Mouse (Mus musculus) G1E-ER4 (cell line): ENCODE results near the gene Abhd13. TPM values are rescaled to one million over a fixed set of nuclear protein-coding genes. Genes with fewer than 3 reads are reported as not detected.

Source experiments
- GATA1 ChIP-seq: IDR thresholded peaks from one replicate; pipeline ENCODE4 v1.8.0; 2012; ENCODE audit warnings: low read length, inconsistent platforms
- polyA plus RNA-seq: library from polyadenylated mRNA; stranded (reverse); fragments of >175 nt; gene quantifications from 2 replicates; pipeline ENCODE4 v1.2.3, GENCODE M21; 2012

The Abhd13 gene
- polyA plus RNA-seq = 0.99 and 1.5 TPM in 2 replicates

- TF ChIP-seq GATA1 = no peak
These were observed at the start of gene Abhd13, which contains the start of gene Lig4 for GRCm38 (mm10) chr8:9977573-9978314. Gene Abhd13, plus strand, starts transcription at chr8:9977707. Gene Lig4, minus strand, starts transcription at chr8:9977686.

- no peak for TF ChIP-seq GATA1
These were observed 47.6 kb upstream of the Abhd13 start for GRCm38 (mm10) chr8:9929746-9930445.

GRCm38 (mm10) chr8:9932711-9933110 lies 44.8 kb upstream of the Abhd13 start:
- TF ChIP-seq GATA1 = no peak

GRCm38 (mm10) chr8:9934891-9935565 lies 42.5 kb upstream of the Abhd13 start:
- no peak for TF ChIP-seq GATA1

GRCm38 (mm10) chr8:9935574-9935973 lies 41.9 kb upstream of the Abhd13 start:
- TF ChIP-seq GATA1 = no peak

- TF ChIP-seq GATA1 = no peak
These were observed 28.2 kb upstream of the Abhd13 start for GRCm38 (mm10) chr8:9949134-9949890.

- no peak for TF ChIP-seq GATA1
These were observed 19.2 kb upstream of the Abhd13 start for GRCm38 (mm10) chr8:9958338-9958737.

- TF ChIP-seq GATA1 = no peak
These were observed 17.6 kb upstream of the Abhd13 start for GRCm38 (mm10) chr8:9959919-9960318.

GRCm38 (mm10) chr8:9971866-9972265 lies 5.6 kb upstream of the Abhd13 start:
- TF ChIP-seq GATA1 = no peak

GRCm38 (mm10) chr8:9975276-9975675 lies 2.2 kb upstream of the Abhd13 start:
- TF ChIP-seq GATA1 = no peak

- no peak for TF ChIP-seq GATA1
These were observed 1.5 kb upstream of the Abhd13 start for GRCm38 (mm10) chr8:9975898-9976611.

GRCm38 (mm10) chr8:9977016-9977415 lies 491 bp upstream of the Abhd13 start:
- TF ChIP-seq GATA1 = no peak

GRCm38 (mm10) chr8:9978475-9979230 lies 1.1 kb downstream of the Abhd13 start:
- TF ChIP-seq GATA1 = no peak

GRCm38 (mm10) chr8:9979746-9980145 lies 2.2 kb downstream of the Abhd13 start:
- TF ChIP-seq GATA1 = no peak
